Comparison of ENCODE assay signal across 14 mouse cellular contexts in the genomic region with DNA sequence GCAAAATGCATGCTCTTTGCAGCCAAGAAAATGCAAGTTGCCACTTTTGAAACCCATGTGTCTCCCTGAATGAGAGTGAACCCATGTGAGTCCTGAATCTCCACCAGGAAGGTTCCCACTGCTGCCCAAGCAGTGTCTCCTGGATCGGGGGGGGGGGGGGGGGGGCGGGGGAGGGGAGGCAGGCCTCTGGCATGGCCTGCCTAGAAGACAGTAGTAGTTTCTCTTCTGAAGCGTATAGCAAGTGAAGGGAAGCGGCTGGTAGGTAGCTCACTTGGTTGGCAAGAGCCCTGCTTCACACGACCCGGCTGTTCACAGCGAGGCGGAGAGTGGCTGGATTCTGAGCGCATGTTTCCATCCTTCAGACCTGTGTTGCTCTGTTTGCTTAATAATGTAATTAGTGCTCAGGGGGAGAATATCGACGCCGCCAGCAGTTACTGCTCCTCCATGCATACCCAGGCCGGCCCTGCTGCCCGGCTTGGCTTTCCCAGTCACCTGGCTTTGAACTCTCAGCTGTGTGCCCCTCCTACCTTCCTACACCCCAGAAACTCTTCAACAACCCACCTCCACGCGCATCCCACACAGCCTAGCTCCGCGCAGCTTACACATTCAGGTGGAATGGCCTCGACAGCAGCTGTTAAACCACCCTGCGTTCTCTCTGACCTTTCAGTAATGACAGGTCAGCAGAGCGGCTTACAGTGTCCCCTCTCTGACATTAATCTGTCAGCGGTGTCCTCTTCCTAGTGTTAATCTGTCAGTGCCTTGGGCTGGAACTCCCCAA.
DNase-seq lines count a peak whose midpoint lies in the region; ATAC-seq lines count a peak whose summit lies in the region.
"Had no signal": no experiment of that assay in that cellular context is flagged by ENCODE, and none has a peak within 500 bp of the region (broad histone marks: within the 10 kb centered on the region; RNA-seq: fewer than 3 reads in every experiment).

No protein-coding gene starts in this region.

- no peaks in the 10 kb centered on the region for H3K36me3 ChIP-seq in forebrain, embryonic 10.5 days (replicated peaks)
- H3K36me3 ChIP-seq in hindbrain, embryonic 13.5 days, result no peaks in the 10 kb centered on the region
- H3K36me3 ChIP-seq in midbrain, embryonic 15.5 days (replicated peaks), result no peaks in the 10 kb centered on the region
- H3K36me3 ChIP-seq: heart, embryonic 15.5 days; limb, embryonic 10.5 days; liver, embryonic 15.5 days had no signal

- H3K4me3 ChIP-seq in forebrain, embryonic 10.5 days, result peak overlapping the region; percentile 27; the same call in 1 of the 2 replicates
- H3K4me3 ChIP-seq in hindbrain, embryonic 13.5 days, result no peak overlapping the region
- H3K4me3 ChIP-seq in midbrain, embryonic 15.5 days, result no peak overlapping the region
- H3K4me3 ChIP-seq: heart, embryonic 15.5 days; limb, embryonic 10.5 days; liver, embryonic 15.5 days had no signal

- peaks cover 28% of the 10 kb centered on the region for H3K4me1 ChIP-seq in forebrain, embryonic 10.5 days
- H3K4me1 ChIP-seq in hindbrain, embryonic 13.5 days (replicated peaks), result peaks cover 29% of the 10 kb centered on the region
- peaks cover 25% of the 10 kb centered on the region for H3K4me1 ChIP-seq in midbrain, embryonic 15.5 days
- H3K4me1 ChIP-seq: heart, embryonic 15.5 days; liver, embryonic 15.5 days had no signal

- H3K9ac ChIP-seq in hindbrain, embryonic 13.5 days, result no peak overlapping the region
- no peak overlapping the region for H3K9ac ChIP-seq in midbrain, embryonic 15.5 days
- H3K9ac ChIP-seq: heart, embryonic 15.5 days; liver, embryonic 15.5 days had no signal

- H3K27ac ChIP-seq in forebrain, embryonic 10.5 days, result 0 out of 2 replicates have a peak overlapping the region, but pooled peaks have one; percentile 35
- peak overlapping the region; percentile 31 for H3K27ac ChIP-seq in hindbrain, embryonic 13.5 days
- peak overlapping the region; percentile 57 for H3K27ac ChIP-seq in midbrain, embryonic 15.5 days
- H3K27ac ChIP-seq: heart, embryonic 15.5 days; limb, embryonic 10.5 days; liver, embryonic 15.5 days; macrophage had no signal

- H3K9me3 ChIP-seq in forebrain, embryonic 10.5 days, result no peaks in the 10 kb centered on the region
- H3K9me3 ChIP-seq in hindbrain, embryonic 13.5 days, result no peaks in the 10 kb centered on the region
- no peaks in the 10 kb centered on the region for H3K9me3 ChIP-seq in midbrain, embryonic 15.5 days
- H3K9me3 ChIP-seq: heart, embryonic 15.5 days; limb, embryonic 10.5 days; liver, embryonic 15.5 days had no signal

- peaks cover 94% of the 10 kb centered on the region for H3K27me3 ChIP-seq in forebrain, embryonic 10.5 days (ENCODE audit: poor library complexity, severe bottlenecking)
- peaks cover 89% of the 10 kb centered on the region for H3K27me3 ChIP-seq in hindbrain, embryonic 13.5 days
- peaks cover 35% of the 10 kb centered on the region for H3K27me3 ChIP-seq in midbrain, embryonic 15.5 days (replicated peaks)
- H3K27me3 ChIP-seq: liver, embryonic 15.5 days had no signal

- peak; percentile 46 for DNase-seq in embryo, embryonic 10 days (ENCODE audit: low spot score)
- DNase-seq in embryo, embryonic 9.5 days (ENCODE audit: extremely low spot score), result no peak
- no peak for DNase-seq in forebrain, embryonic 10.5 days (ENCODE audit: extremely low spot score, low spot score)
- DNase-seq in right cerebral cortex, postnatal 25 days, result no peak
- no peak for DNase-seq in gastrocnemius, postnatal 25 days
- DNase-seq: adrenal gland, postnatal 25 days; gastrocnemius, postnatal 14 days had no signal

- peak overlapping the region; percentile 41 for H3K4me2 ChIP-seq in hindbrain, embryonic 13.5 days
- peak overlapping the region; percentile 34 for H3K4me2 ChIP-seq in midbrain, embryonic 15.5 days
- H3K4me2 ChIP-seq: heart, embryonic 15.5 days; liver, embryonic 15.5 days had no signal

- peak; percentile 56 for ATAC-seq in hindbrain, embryonic 13.5 days (ENCODE audit: low FRiP score)
- ATAC-seq in midbrain, embryonic 15.5 days (replicated peaks), result peak; percentile 52
- no peak for ATAC-seq in CD4-positive, CD25-positive, alpha-beta regulatory T cell, adult 4 months

- 13% methylated on average over 22 of the region's 22 CpGs for WGBS in forebrain, embryonic 10.5 days
- WGBS in hindbrain, embryonic 13.5 days, result 12% methylated on average over 21 of the region's 22 CpGs
- WGBS in midbrain, embryonic 15.5 days, result 12% methylated on average over 22 of the region's 22 CpGs
